8 mouse cellular contexts compared by ENCODE assay signal in genomic region chr6:95117614-95118541, GRCm38 (mm10). TPM values are rescaled to one million over a fixed set of nuclear protein-coding genes. Genes with fewer than 3 reads are reported as not detected.
DNase-seq lines count a peak whose midpoint lies in the region; ATAC-seq and TF ChIP-seq lines count a peak whose summit lies in the region.

No protein-coding gene starts in this region.

- H3K9ac ChIP-seq in embryonic facial prominence, embryonic 14.5 days (ENCODE audit: low read depth, low read length), result peak overlapping the region; percentile 77
- H3K9ac ChIP-seq in heart, adult 2 months (ENCODE audit: low read depth, low read length), result peak overlapping the region; percentile 85
- peak overlapping the region; percentile 72 for H3K9ac ChIP-seq in limb, embryonic 13.5 days
- peak overlapping the region; percentile 86 for H3K9ac ChIP-seq in midbrain, embryonic 16.5 days (ENCODE audit: low read depth, low read length)

- DNase-seq in 3T3-L1 (ENCODE audit: low read depth, low spot score), result peak; percentile 100
- peak; percentile 61 to 81 for DNase-seq in adrenal gland, postnatal 4 days (ENCODE audit: low spot score in 2 of 2)
- peak; percentile 100 for DNase-seq in embryonic facial prominence, embryonic 14.5 days (ENCODE audit: low spot score)
- DNase-seq in heart, adult 2 months, result peak; percentile 88 to 97
- DNase-seq in kidney, adult 8-10 months, result peak; percentile 96 to 97
- peak; percentile 72 to 91 for DNase-seq in spleen, postnatal 10 days (ENCODE audit: low spot score in 2 of 2)

- peak; percentile 50 for TF ChIP-seq CTCF in heart, adult 2 months (IDR thresholded peaks at IDR 0.05)

- TF ChIP-seq EP300 in heart, adult 2 months (IDR thresholded peaks at IDR 0.05; ENCODE audit: insufficient read depth, low read depth, low read length), result no peak

- peak; percentile 99 for ATAC-seq in embryonic facial prominence, embryonic 14.5 days (ENCODE audit: low read depth)
- ATAC-seq in limb, embryonic 13.5 days (ENCODE audit: low FRiP score, low read depth), result peak; percentile 100
- ATAC-seq in midbrain, embryonic 16.5 days, result peak; percentile 100

- H3K36me3 ChIP-seq in embryonic facial prominence, embryonic 14.5 days (ENCODE audit: control insufficient read depth, insufficient read depth, low read length), result 0 out of 2 replicates have a peak, but pooled peaks cover 4% of the 10 kb centered on the region
- H3K36me3 ChIP-seq in heart, adult 2 months (ENCODE audit: control insufficient read depth, insufficient read depth, low read length), result no peaks in the 10 kb centered on the region; the same call in 1 of the 2 replicates
- H3K36me3 ChIP-seq in limb, embryonic 13.5 days, result peaks cover 8% of the 10 kb centered on the region
- peaks cover 5% of the 10 kb centered on the region for H3K36me3 ChIP-seq in midbrain, embryonic 16.5 days (ENCODE audit: control insufficient read depth, insufficient read depth, low read length)

- peak overlapping the region; percentile 88 for H3K4me2 ChIP-seq in embryonic facial prominence, embryonic 14.5 days (ENCODE audit: low read depth, low read length)
- H3K4me2 ChIP-seq in limb, embryonic 13.5 days (replicated peaks), result peak overlapping the region; percentile 71
- peak overlapping the region; percentile 82 for H3K4me2 ChIP-seq in midbrain, embryonic 16.5 days (ENCODE audit: low read length)

- H3K27me3 ChIP-seq in embryonic facial prominence, embryonic 14.5 days (replicated peaks; ENCODE audit: control insufficient read depth, insufficient read depth, low read length), result no peaks in the 10 kb centered on the region
- H3K27me3 ChIP-seq in heart, adult 2 months (ENCODE audit: control insufficient read depth, insufficient read depth, low read length), result no peaks in the 10 kb centered on the region
- 0 out of 2 replicates have a peak, but pooled peaks cover 6% of the 10 kb centered on the region for H3K27me3 ChIP-seq in limb, embryonic 13.5 days
- H3K27me3 ChIP-seq in midbrain, embryonic 16.5 days (ENCODE audit: control insufficient read depth, insufficient read depth, low read depth, low read length), result no peaks in the 10 kb centered on the region; the same call in 1 of the 2 replicates

- 0% methylated on average over 56 of the region's 103 CpGs for WGBS in embryonic facial prominence, embryonic 14.5 days
- WGBS in heart, adult 2 months, result under 1% methylated on average over 103 of the region's 103 CpGs
- under 1% methylated on average over 87 of the region's 103 CpGs for WGBS in limb, embryonic 13.5 days
- WGBS in midbrain, embryonic 16.5 days, result under 1% methylated on average over 99 of the region's 103 CpGs

- peak; percentile 38; the same call in 1 of the 2 replicates for TF ChIP-seq POLR2A in heart, adult 2 months (IDR thresholded peaks at IDR 0.05; ENCODE audit: insufficient read depth, low read depth, low read length)

- H3K9me3 ChIP-seq in embryonic facial prominence, embryonic 14.5 days (ENCODE audit: control insufficient read depth, low read length), result no peaks in the 10 kb centered on the region
- no peaks in the 10 kb centered on the region for H3K9me3 ChIP-seq in limb, embryonic 13.5 days
- no peaks in the 10 kb centered on the region for H3K9me3 ChIP-seq in midbrain, embryonic 16.5 days (replicated peaks; ENCODE audit: control insufficient read depth, low read length, poor library complexity, severe bottlenecking)

- intact Hi-C loops in heart, adult 2 months (cut with DNase I), result no loop called here

- H3K4me3 ChIP-seq in embryonic facial prominence, embryonic 14.5 days (ENCODE audit: low read depth, low read length), result peak overlapping the region; percentile 79
- H3K4me3 ChIP-seq in heart, adult 2 months, result peak overlapping the region; percentile 98
- H3K4me3 ChIP-seq in limb, embryonic 13.5 days, result peak overlapping the region; percentile 69
- peak overlapping the region; percentile 86 for H3K4me3 ChIP-seq in midbrain, embryonic 16.5 days (ENCODE audit: low read depth, low read length)

- H3K27ac ChIP-seq in embryonic facial prominence, embryonic 14.5 days (replicated peaks; ENCODE audit: low read depth, low read length), result peak overlapping the region; percentile 65
- H3K27ac ChIP-seq in heart, adult 2 months, result peak overlapping the region; percentile 70
- H3K27ac ChIP-seq in limb, embryonic 13.5 days, result no peak overlapping the region
- peak overlapping the region; percentile 93 for H3K27ac ChIP-seq in midbrain, embryonic 16.5 days (ENCODE audit: low read length)

- H3K79me2 ChIP-seq in heart, adult 2 months (replicated peaks; ENCODE audit: control insufficient read depth, insufficient read depth, low read length), result no peaks in the 10 kb centered on the region

- H3K4me1 ChIP-seq in embryonic facial prominence, embryonic 14.5 days (ENCODE audit: control insufficient read depth, insufficient read depth, low read length), result peaks cover 8% of the 10 kb centered on the region
- H3K4me1 ChIP-seq in heart, adult 2 months (ENCODE audit: control insufficient read depth, insufficient read depth, low read length), result no peaks in the 10 kb centered on the region
- peaks cover 9% of the 10 kb centered on the region for H3K4me1 ChIP-seq in limb, embryonic 13.5 days
- peaks cover 13% of the 10 kb centered on the region for H3K4me1 ChIP-seq in midbrain, embryonic 16.5 days (ENCODE audit: control insufficient read depth, insufficient read depth, low read length)

RNA-seq across cellular contexts. Expression of gene Kbtbd8, which starts 0.8 kb away (rescaled TPM):
- total RNA-seq in adrenal gland, postnatal 4 days (2021), result 1 to 10 TPM; 1.2 to 1.3 TPM
- 3.6 and 5.0 TPM in 2 replicates for polyA plus RNA-seq in embryonic facial prominence, embryonic 14.5 days (2014; fragmentation: Nextera tagmentation; extraction: Ambion mirVana)
- 1 to 10 TPM; 2.2 to 2.4 TPM for total RNA-seq in heart, adult 2 months (2021)
- 0.45 and 1.1 TPM in 2 replicates for polyA plus RNA-seq in heart, adult 2 months (2012; rRNA removed)
- 2.6 and 3.5 TPM in 2 replicates for polyA plus RNA-seq in limb, embryonic 13.5 days (2015; fragmentation: Nextera tagmentation; extraction: Ambion mirVana)
- 4.7 and 5.1 TPM in 2 replicates for polyA plus RNA-seq in midbrain, embryonic 16.5 days (2015; fragmentation: Nextera tagmentation; extraction: Ambion mirVana)
